Comparison of ENCODE assay signal across 8 mouse cellular contexts in genomic region chr13:112509465-112509864, GRCm38 (mm10). TPM values are rescaled to one million over a fixed set of nuclear protein-coding genes. Genes with fewer than 3 reads are reported as not detected.
A peak's percentile ranks its signal among the peaks of the same experiment; 100 is the strongest.
DNase-seq lines count a peak whose midpoint lies in the region.
"Had no signal": no experiment of that assay in that cellular context is flagged by ENCODE, and none has a peak within 500 bp of the region (broad histone marks: within the 10 kb centered on the region; RNA-seq: fewer than 3 reads in every experiment).

No protein-coding gene starts in this region.

- H3K27me3 ChIP-seq in embryonic facial prominence, embryonic 10.5 days (replicated peaks; ENCODE audit: low read depth, poor library complexity, severe bottlenecking) = no peaks in the 10 kb centered on the region

- H3K27ac ChIP-seq in embryonic facial prominence, embryonic 10.5 days (replicated peaks) = no peak overlapping the region
- H3K27ac ChIP-seq: macrophage had no signal

- no peaks in the 10 kb centered on the region for H3K9me3 ChIP-seq in embryonic facial prominence, embryonic 10.5 days

- H3K36me3 ChIP-seq in embryonic facial prominence, embryonic 10.5 days (replicated peaks) = peaks cover 35% of the 10 kb centered on the region

- WGBS in embryonic facial prominence, embryonic 10.5 days = 34% methylated on average over 4 of the region's 4 CpGs

- no peak overlapping the region for H3K4me3 ChIP-seq in embryonic facial prominence, embryonic 10.5 days

- peak; percentile 71 for DNase-seq in ES-CJ7 (ENCODE audit: low read depth, low spot score)
- peak; percentile 69 for DNase-seq in adrenal gland, postnatal 25 days
- peak; percentile 64 for DNase-seq in embryonic facial prominence, embryonic 10.5 days (ENCODE audit: low spot score)
- DNase-seq in heart, postnatal 4 days = peak; percentile 72
- peak; percentile 32 to 70 for DNase-seq in layer of hippocampus, adult 18-20 months (ENCODE audit: low spot score in 2 of 2)
- peak; percentile 63 for DNase-seq in lung, postnatal 10 days
- peak; percentile 48 for DNase-seq in retina, postnatal 7 days (ENCODE audit: low read depth, low spot score)

- no peaks in the 10 kb centered on the region for H3K4me1 ChIP-seq in embryonic facial prominence, embryonic 10.5 days

RNA-seq across cellular contexts. Expression of gene Il6st, which starts 45.6 kb away (rescaled TPM):
- total RNA-seq in adrenal gland, postnatal 25 days (2021) = 247 and 388 TPM in 2 replicates
- polyA plus RNA-seq in embryonic facial prominence, embryonic 10.5 days (2016; fragmentation: Nextera tagmentation; extraction: Ambion mirVana) = 23.6 and 24.2 TPM in 2 replicates
- total RNA-seq in heart, postnatal 4 days (2021) = 100 to 1,000 TPM; 149 to 157 TPM
- total RNA-seq in layer of hippocampus, adult 18-20 months (2021) = 10 to 100 TPM; 75.8 to 84.6 TPM
